Mouse (Mus musculus): ENCODE measurements around the gene Aco2. TPM values are rescaled to one million over a fixed set of nuclear protein-coding genes. Genes with fewer than 3 reads are reported as not detected.
A peak's percentile ranks its signal among the peaks of the same experiment; 100 is the strongest.

Gene Aco2
- polyA plus RNA-seq, 2 experiments, result 127 to 158 TPM

DNA sequence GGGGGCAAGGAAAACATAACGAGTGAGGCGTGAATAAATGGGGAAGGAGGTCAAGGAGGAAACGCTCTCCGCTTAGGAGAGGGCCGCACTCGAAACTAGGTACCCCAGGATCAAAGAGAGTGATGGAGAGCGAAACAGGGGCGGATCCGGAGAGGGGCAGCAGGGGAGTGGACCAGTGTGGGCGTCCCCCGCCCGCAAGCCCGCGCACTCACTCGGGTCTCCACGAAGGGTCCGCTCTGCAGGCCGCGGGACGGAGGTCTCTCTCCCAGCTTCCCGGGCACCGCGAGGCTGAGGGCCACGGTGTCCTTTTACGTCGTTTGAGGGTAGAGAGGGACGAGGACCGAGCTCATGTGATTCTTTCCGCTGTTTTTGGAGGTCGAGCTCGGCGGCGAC is 14.4 kb upstream of the Aco2 start:
- no peak for ATAC-seq (ENCODE audit: low FRiP score, low read depth)
- Histone ChIP-seq H3K36me3 (ENCODE audit: control insufficient read depth, insufficient read depth, low read length) (peaks cover 13% of the 10 kb centered on the region), H3K9me3 (ENCODE audit: control insufficient read depth, low read length) (no peaks in the 10 kb centered on the region), H3K4me2 (replicated peaks; ENCODE audit: low read depth, low read length, severe bottlenecking) (peak overlapping the region; percentile 95), H3K9ac (ENCODE audit: low read depth, low read length, severe bottlenecking) (peak overlapping the region; percentile 82), H3K4me1 (ENCODE audit: control insufficient read depth, insufficient read depth, low read length) (peaks cover 6% of the 10 kb centered on the region; the same call in 1 of the 2 replicates), H3K4me3 (replicated peaks; ENCODE audit: low read length) (peak overlapping the region; percentile 95), H3K27me3 (ENCODE audit: control insufficient read depth, insufficient read depth, low read length) (no peaks in the 10 kb centered on the region), H3K27ac (replicated peaks; ENCODE audit: low read depth, low read length) (peak overlapping the region; percentile 95)
- peak; percentile 9 for DNase-seq (ENCODE audit: low spot score)
- 0% methylated on average over 27 of the region's 33 CpGs for WGBS
- no peak for TF ChIP-seq POLR2A (IDR thresholded peaks at IDR 0.05; ENCODE audit: borderline replicate concordance, extremely low read depth, insufficient read depth, insufficient read length)

- H3K36me3 ChIP-seq (ENCODE audit: control insufficient read depth, insufficient read depth, low read length), result peaks cover 10% of the 10 kb centered on the region
- H3K27ac ChIP-seq (replicated peaks; ENCODE audit: low read depth, low read length), result peak overlapping the region; percentile 95
- no peaks in the 10 kb centered on the region for H3K9me3 ChIP-seq (ENCODE audit: control insufficient read depth, low read length)
- ATAC-seq (ENCODE audit: low FRiP score, low read depth) (peak; percentile 38), DNase-seq (ENCODE audit: low spot score) (peak; percentile 93)
- H3K4me3 ChIP-seq (replicated peaks; ENCODE audit: low read length), result peak overlapping the region; percentile 95
- peaks cover 6% of the 10 kb centered on the region; the same call in 1 of the 2 replicates for H3K4me1 ChIP-seq (ENCODE audit: control insufficient read depth, insufficient read depth, low read length)
- peak overlapping the region; percentile 82 for H3K9ac ChIP-seq (ENCODE audit: low read depth, low read length, severe bottlenecking)
- peak; percentile 99; the same call in 1 of the 2 replicates for TF ChIP-seq POLR2A (IDR thresholded peaks at IDR 0.05; ENCODE audit: borderline replicate concordance, extremely low read depth, insufficient read depth, insufficient read length)
- peak overlapping the region; percentile 95 for H3K4me2 ChIP-seq (replicated peaks; ENCODE audit: low read depth, low read length, severe bottlenecking)
- 1% methylated on average over 21 of the region's 23 CpGs for WGBS
- H3K27me3 ChIP-seq (ENCODE audit: control insufficient read depth, insufficient read depth, low read length), result no peaks in the 10 kb centered on the region
Measured at GRCm38 (mm10) chr15:81858138-81858516, 14.0 kb upstream of the Aco2 start.

GRCm38 (mm10) chr15:81858517-81859329 is 13.4 kb upstream of the Aco2 start, which contains the start of gene Tob2:
Gene Tob2 (minus strand): TSS chr15:81858796.
- peak within 1 kb of the TSS; percentile 82 for H3K9ac ChIP-seq (ENCODE audit: low read depth, low read length, severe bottlenecking)
- WGBS, result 1% methylated on average over 44 of the region's 44 CpGs

DNA sequence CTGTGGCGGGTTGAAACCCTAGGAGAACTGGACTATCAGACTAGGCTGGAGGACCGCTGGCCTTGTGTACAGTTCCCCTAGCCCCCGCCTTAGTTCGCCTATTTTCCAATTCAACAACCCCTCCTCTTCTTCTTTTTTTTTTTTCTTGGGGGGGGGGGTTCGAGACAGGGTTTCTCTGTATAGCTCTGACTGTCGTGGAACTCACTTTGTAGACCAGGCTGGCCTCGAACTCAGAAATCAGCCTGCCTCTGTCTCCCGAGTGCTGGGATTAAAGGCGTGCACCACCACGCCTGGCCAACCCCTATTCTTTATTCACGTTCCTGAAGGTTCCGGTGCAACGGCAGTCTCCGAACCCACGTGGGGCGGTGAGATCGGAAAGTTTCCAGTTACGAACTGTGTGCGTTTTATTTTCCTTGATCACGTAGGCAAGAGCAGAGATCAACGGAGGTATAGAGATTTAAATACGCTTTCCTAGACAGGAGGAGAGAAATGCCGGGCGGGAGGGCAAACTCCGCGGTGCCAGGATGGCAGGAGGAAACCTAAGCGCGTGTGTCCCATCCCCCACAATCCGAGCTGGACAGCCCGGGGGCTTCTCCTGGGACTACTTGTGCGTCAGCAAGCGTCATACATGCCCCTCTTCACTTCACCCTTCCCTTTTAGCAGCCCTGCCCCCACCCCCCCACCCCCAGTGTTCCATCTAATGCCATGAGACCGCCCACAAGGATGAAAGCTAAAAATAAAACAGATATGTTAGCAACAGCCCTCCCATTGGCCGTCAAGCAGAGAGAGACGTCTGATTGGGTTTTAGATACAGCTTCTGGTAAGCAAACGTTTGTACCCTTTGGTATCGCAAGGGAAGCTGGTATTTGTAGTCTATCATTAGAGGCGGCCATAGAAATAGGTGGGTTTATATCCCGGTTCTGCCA is 12.5 kb upstream of the Aco2 start:
- no peak for TF ChIP-seq POLR2A (IDR thresholded peaks at IDR 0.05; ENCODE audit: borderline replicate concordance, extremely low read depth, insufficient read depth, insufficient read length)
- no peaks in the 10 kb centered on the region for H3K27me3 ChIP-seq (ENCODE audit: control insufficient read depth, insufficient read depth, low read length)
- peak; percentile 96 for DNase-seq (ENCODE audit: low spot score)
- H3K9ac ChIP-seq (ENCODE audit: low read depth, low read length, severe bottlenecking), result peak overlapping the region; percentile 82
- under 1% methylated on average over 39 of the region's 39 CpGs for WGBS
- H3K36me3 ChIP-seq (ENCODE audit: control insufficient read depth, insufficient read depth, low read length), result peaks cover 11% of the 10 kb centered on the region; the same call in 1 of the 2 replicates
- H3K4me3 ChIP-seq (replicated peaks; ENCODE audit: low read length), result peak overlapping the region; percentile 95
- peaks cover 6% of the 10 kb centered on the region; the same call in 1 of the 2 replicates for H3K4me1 ChIP-seq (ENCODE audit: control insufficient read depth, insufficient read depth, low read length)
- peak overlapping the region; percentile 95 for H3K27ac ChIP-seq (replicated peaks; ENCODE audit: low read depth, low read length)
- peak; percentile 85 for ATAC-seq (ENCODE audit: low FRiP score, low read depth)
- no peaks in the 10 kb centered on the region for H3K9me3 ChIP-seq (ENCODE audit: control insufficient read depth, low read length)
- peak overlapping the region; percentile 95 for H3K4me2 ChIP-seq (replicated peaks; ENCODE audit: low read depth, low read length, severe bottlenecking)

More at GRCm38 (mm10) chr15:81858517-81859329, 13.4 kb upstream of the Aco2 start, which contains the start of gene Tob2:
- H3K4me3 ChIP-seq (replicated peaks; ENCODE audit: low read length), result peak within 1 kb of the TSS; percentile 95
- H3K9me3 ChIP-seq (ENCODE audit: control insufficient read depth, low read length), result no peaks in the 10 kb centered on the region
- TF ChIP-seq POLR2A (IDR thresholded peaks at IDR 0.05; ENCODE audit: borderline replicate concordance, extremely low read depth, insufficient read depth, insufficient read length), result no peak
- peak; percentile 55 for DNase-seq (ENCODE audit: low spot score)
- H3K36me3 ChIP-seq (ENCODE audit: control insufficient read depth, insufficient read depth, low read length), result peaks cover 5% of the 10 kb centered on the region
- peak within 1 kb of the TSS; percentile 95 for H3K27ac ChIP-seq (replicated peaks; ENCODE audit: low read depth, low read length)
- peak; percentile 16 for ATAC-seq (ENCODE audit: low FRiP score, low read depth)
- H3K27me3 ChIP-seq (ENCODE audit: control insufficient read depth, insufficient read depth, low read length), result no peaks in the 10 kb centered on the region
- H3K4me1 ChIP-seq (ENCODE audit: control insufficient read depth, insufficient read depth, low read length), result peaks cover 6% of the 10 kb centered on the region; the same call in 1 of the 2 replicates
- peak within 1 kb of the TSS; percentile 95 for H3K4me2 ChIP-seq (replicated peaks; ENCODE audit: low read depth, low read length, severe bottlenecking)
